Mouse (Mus musculus) MEL (cell line): ENCODE measurements around the gene Tfrc. TPM values are rescaled to one million over a fixed set of nuclear protein-coding genes. Genes with fewer than 3 reads are reported as not detected.

ENCODE experiments used
- DNase-seq: peaks from one replicate; pipeline ENCODE4 v3.0.0; 2011; ENCODE audit warnings: low read depth, low spot score
- H3K27ac ChIP-seq: 2 replicates; pipeline ENCODE4 v1.5.1; 2012; ENCODE audit warnings: low read depth, mild to moderate bottlenecking, control low read depth, low read length, moderate library complexity; ENCODE audit not compliant: control insufficient read depth
- H3K27me3 ChIP-seq, 2 experiments: fragments of 150-350 bp in 1 of 2; sonication (generic) in 1 of 2; 2 replicates each; pipeline ENCODE4 v1.6.1; 2012; ENCODE audit warnings: low read length in 2 of 2, mild to moderate bottlenecking in 2 of 2, improper control_type of control experiment in 1 of 2, moderate library complexity in 1 of 2; ENCODE audit not compliant: insufficient read depth in 2 of 2, control insufficient read depth in 1 of 2
- H3K36me3 ChIP-seq, 2 experiments: 2 replicates each; pipeline ENCODE4 v1.6.1; 2012 to 2014; ENCODE audit warnings: low read length in 2 of 2, improper control_type of control experiment in 1 of 2, inconsistent platforms in 1 of 2, mild to moderate bottlenecking in 1 of 2; ENCODE audit not compliant: insufficient read depth in 2 of 2, control insufficient read depth in 1 of 2
- H3K4me1 ChIP-seq, 2 experiments: fragments of 150-350 bp in 1 of 2; sonication (generic) in 1 of 2; 2 replicates each; pipeline ENCODE4 v1.6.1; 2012; ENCODE audit warnings: low read length in 2 of 2, improper control_type of control experiment in 1 of 2, mild to moderate bottlenecking in 1 of 2; ENCODE audit not compliant: insufficient read depth in 2 of 2, control insufficient read depth in 1 of 2
- H3K4me3 ChIP-seq, 2 experiments: fragments of 150-350 bp in 1 of 2; sonication (generic) in 1 of 2; 2 replicates each; pipeline ENCODE4 v1.5.1; 2012; ENCODE audit warnings: low read depth in 2 of 2, low read length in 2 of 2, mild to moderate bottlenecking in 2 of 2, moderate library complexity in 2 of 2, control low read depth in 1 of 2, improper control_type of control experiment in 1 of 2; ENCODE audit not compliant: control insufficient read depth in 1 of 2, insufficient read depth in 1 of 2
- H3K79me2 ChIP-seq: 2 replicates; pipeline ENCODE4 v1.6.1; 2012; ENCODE audit warnings: mild to moderate bottlenecking, low read length, moderate library complexity; ENCODE audit not compliant: control insufficient read depth, poor library complexity, insufficient read depth
- H3K9ac ChIP-seq: 2 replicates; pipeline ENCODE4 v1.6.1; 2012; ENCODE audit warnings: low read depth, mild to moderate bottlenecking, control low read depth, low read length, moderate library complexity; ENCODE audit not compliant: control insufficient read depth, poor library complexity, severe bottlenecking
- H3K9me3 ChIP-seq: fragments of 150-350 bp; sonication (generic); replicated peaks from 2 replicates; pipeline ENCODE4 v1.6.1; 2012; ENCODE audit warnings: mild to moderate bottlenecking, low read length, improper control_type of control experiment, moderate library complexity; ENCODE audit not compliant: insufficient read depth
- BHLHE40 ChIP-seq: IDR thresholded peaks from 2 replicates; pipeline ENCODE4 v1.6.1; 2012; ENCODE audit warnings: low read depth, mild to moderate bottlenecking, inconsistent platforms, low read length, improper control_type of control experiment, borderline replicate concordance
- CHD2 ChIP-seq: IDR thresholded peaks from 2 replicates; pipeline ENCODE4 v1.6.1; 2011; ENCODE audit warnings: low read length, improper control_type of control experiment
- CTCF ChIP-seq, 3 experiments: IDR thresholded peaks in 2 of 3; conservative IDR thresholded peaks in 1 of 3; 2 replicates each; pipeline ENCODE4 v1.5.1; 2011 to 2012; ENCODE audit warnings: low read length in 3 of 3, low read depth in 2 of 3, mild to moderate bottlenecking in 2 of 3, improper control_type of control experiment in 1 of 3, inconsistent platforms in 1 of 3, mixed read lengths in 1 of 3, moderate library complexity in 1 of 3; ENCODE audit not compliant: control insufficient read depth in 1 of 3, insufficient read depth in 1 of 3, poor library complexity in 1 of 3, severe bottlenecking in 1 of 3
- E2F4 ChIP-seq: IDR thresholded peaks from 2 replicates; pipeline ENCODE4 v1.6.1; 2011; ENCODE audit warnings: low read depth, low read length, improper control_type of control experiment, borderline replicate concordance
- ELF1 ChIP-seq: IDR thresholded peaks from 2 replicates; pipeline ENCODE4 v1.6.1; 2014; ENCODE audit warnings: low read depth, mild to moderate bottlenecking, inconsistent platforms, low read length, improper control_type of control experiment, moderate library complexity
- EP300 ChIP-seq, 2 experiments: IDR thresholded peaks; 2 replicates each; pipeline ENCODE4 v1.6.1; 2011; ENCODE audit warnings: improper control_type of control experiment in 2 of 2, low read length in 2 of 2, low read depth in 1 of 2, mild to moderate bottlenecking in 1 of 2
- ETS1 ChIP-seq: IDR thresholded peaks from 2 replicates; pipeline ENCODE4 v1.6.1; 2012; ENCODE audit warnings: low read depth, mild to moderate bottlenecking, inconsistent platforms, low read length, improper control_type of control experiment, moderate library complexity
- GABPA ChIP-seq: IDR thresholded peaks from 2 replicates; pipeline ENCODE4 v1.6.1; 2012; ENCODE audit warnings: low read depth, mild to moderate bottlenecking, inconsistent platforms, low read length, improper control_type of control experiment, moderate library complexity
- GATA1 ChIP-seq: IDR thresholded peaks from 2 replicates; pipeline ENCODE4 v1.6.1; 2011; ENCODE audit warnings: low read depth, low read length, improper control_type of control experiment
- HCFC1 ChIP-seq: IDR thresholded peaks from 2 replicates; pipeline ENCODE4 v1.6.1; 2012; ENCODE audit warnings: low read depth, mild to moderate bottlenecking, inconsistent platforms, low read length, improper control_type of control experiment, moderate library complexity
- KAT2A ChIP-seq: conservative IDR thresholded peaks from 2 replicates; pipeline ENCODE4 v1.6.1; 2012; ENCODE audit warnings: low read depth, low read length, improper control_type of control experiment, inconsistent platforms
- MAFK ChIP-seq: IDR thresholded peaks from 2 replicates; pipeline ENCODE4 v1.6.1; 2011; ENCODE audit warnings: low read depth, mild to moderate bottlenecking, low read length, improper control_type of control experiment, borderline replicate concordance
- MAX ChIP-seq: IDR thresholded peaks from 2 replicates; pipeline ENCODE4 v1.6.1; 2011; ENCODE audit warnings: low read length, improper control_type of control experiment
- MAZ ChIP-seq: IDR thresholded peaks from 2 replicates; pipeline ENCODE4 v1.6.1; 2012; ENCODE audit warnings: low read depth, mild to moderate bottlenecking, inconsistent platforms, low read length, improper control_type of control experiment
- MEF2A ChIP-seq: IDR thresholded peaks from 2 replicates; pipeline ENCODE4 v1.6.1; 2014; ENCODE audit warnings: low read depth, mild to moderate bottlenecking, inconsistent platforms, low read length, improper control_type of control experiment; ENCODE audit not compliant: poor library complexity, insufficient replicate concordance, severe bottlenecking; ENCODE audit errors: extremely low read depth
- MYC ChIP-seq: IDR thresholded peaks from 2 replicates; pipeline ENCODE4 v1.6.1; 2011; ENCODE audit warnings: low read depth, mild to moderate bottlenecking, low read length, improper control_type of control experiment, moderate library complexity
- NELFE ChIP-seq: IDR thresholded peaks from 2 replicates; pipeline ENCODE4 v1.6.1; 2011; ENCODE audit warnings: low read depth, low read length, improper control_type of control experiment
- POLR2AphosphoS2 ChIP-seq: IDR thresholded peaks from 2 replicates; pipeline ENCODE4 v1.6.1; 2011; ENCODE audit warnings: low read length, improper control_type of control experiment
- POLR2AphosphoS5 ChIP-seq: IDR thresholded peaks from 2 replicates; pipeline ENCODE4 v1.6.1; 2012; ENCODE audit warnings: low read depth, borderline replicate concordance, mild to moderate bottlenecking, inconsistent platforms, low read length, moderate library complexity, mixed read lengths
- RAD21 ChIP-seq: IDR thresholded peaks from 2 replicates; pipeline ENCODE4 v1.6.1; 2011; ENCODE audit warnings: mild to moderate bottlenecking, low read depth, low read length, improper control_type of control experiment
- SIN3A ChIP-seq: IDR thresholded peaks from 2 replicates; pipeline ENCODE4 v1.6.1; 2012; ENCODE audit warnings: low read length, improper control_type of control experiment, inconsistent platforms
- TAL1 ChIP-seq: IDR thresholded peaks from 2 replicates; pipeline ENCODE4 v1.6.1; 2012; ENCODE audit warnings: mild to moderate bottlenecking, inconsistent platforms, low read length, moderate library complexity, mixed read lengths
- TBP ChIP-seq: IDR thresholded peaks from 2 replicates; pipeline ENCODE4 v1.8.0; 2011; ENCODE audit warnings: low read depth, low read length, improper control_type of control experiment
- TCF12 ChIP-seq: IDR thresholded peaks from 2 replicates; pipeline ENCODE4 v1.6.1; 2014; ENCODE audit warnings: low read depth, mild to moderate bottlenecking, inconsistent platforms, low read length, improper control_type of control experiment, moderate library complexity
- UBTF ChIP-seq: IDR thresholded peaks from 2 replicates; pipeline ENCODE4 v1.6.1; 2012; ENCODE audit warnings: low read depth, mild to moderate bottlenecking, inconsistent platforms, low read length, improper control_type of control experiment, moderate library complexity, borderline replicate concordance; ENCODE audit not compliant: insufficient read depth
- USF1 ChIP-seq: IDR thresholded peaks from 2 replicates; pipeline ENCODE4 v1.6.1; 2014; ENCODE audit warnings: low read depth, mild to moderate bottlenecking, inconsistent platforms, low read length, improper control_type of control experiment, moderate library complexity
- USF2 ChIP-seq, 2 experiments: IDR thresholded peaks; 2 replicates each; pipeline ENCODE4 v1.6.1; 2011 to 2012; ENCODE audit warnings: improper control_type of control experiment in 2 of 2, low read length in 2 of 2, borderline replicate concordance in 1 of 2, inconsistent platforms in 1 of 2, low read depth in 1 of 2, mild to moderate bottlenecking in 1 of 2; ENCODE audit not compliant: insufficient read depth in 1 of 2
- ZC3H11A ChIP-seq: IDR thresholded peaks from 2 replicates; pipeline ENCODE4 v1.6.1; 2012; ENCODE audit warnings: low read depth, mild to moderate bottlenecking, inconsistent platforms, low read length, improper control_type of control experiment
- ZKSCAN1 ChIP-seq: IDR thresholded peaks from 2 replicates; pipeline ENCODE4 v1.6.1; 2012; ENCODE audit warnings: low read depth, mild to moderate bottlenecking, inconsistent platforms, low read length, improper control_type of control experiment, moderate library complexity
- ZMIZ1 ChIP-seq: IDR thresholded peaks from 2 replicates; pipeline ENCODE4 v1.6.1; 2012; ENCODE audit warnings: low read depth, mild to moderate bottlenecking, inconsistent platforms, low read length, improper control_type of control experiment, moderate library complexity
- ZNF384 ChIP-seq: IDR thresholded peaks from 2 replicates; pipeline ENCODE4 v1.6.1; 2012; ENCODE audit warnings: low read depth, mild to moderate bottlenecking, inconsistent platforms, low read length, improper control_type of control experiment
- polyA plus RNA-seq, 2 experiments: library from polyadenylated mRNA; stranded (reverse) in 1 of 2; unstranded in 1 of 2; fragments of >175 nt in 1 of 2; fragments of >200 nt in 1 of 2; gene quantifications; 2 replicates each; pipeline versions ENCODE4 v1.2.1 to v1.2.4; 2012; ENCODE audit warnings: low replicate concordance in 2 of 2, low read depth in 1 of 2; ENCODE audit not compliant: insufficient read length in 2 of 2, insufficient read depth in 1 of 2, missing spikeins in 1 of 2
- total RNA-seq: library from RNA; depleted of rRNA; stranded (reverse); fragments of 300-350 nt; gene quantifications from 2 replicates; pipeline ENCODE4 v1.2.3, GENCODE M21; 2012

The Tfrc gene
- total and polyA plus RNA-seq, 3 experiments, result 90.9 to 234 (median 106) TPM

DNA sequence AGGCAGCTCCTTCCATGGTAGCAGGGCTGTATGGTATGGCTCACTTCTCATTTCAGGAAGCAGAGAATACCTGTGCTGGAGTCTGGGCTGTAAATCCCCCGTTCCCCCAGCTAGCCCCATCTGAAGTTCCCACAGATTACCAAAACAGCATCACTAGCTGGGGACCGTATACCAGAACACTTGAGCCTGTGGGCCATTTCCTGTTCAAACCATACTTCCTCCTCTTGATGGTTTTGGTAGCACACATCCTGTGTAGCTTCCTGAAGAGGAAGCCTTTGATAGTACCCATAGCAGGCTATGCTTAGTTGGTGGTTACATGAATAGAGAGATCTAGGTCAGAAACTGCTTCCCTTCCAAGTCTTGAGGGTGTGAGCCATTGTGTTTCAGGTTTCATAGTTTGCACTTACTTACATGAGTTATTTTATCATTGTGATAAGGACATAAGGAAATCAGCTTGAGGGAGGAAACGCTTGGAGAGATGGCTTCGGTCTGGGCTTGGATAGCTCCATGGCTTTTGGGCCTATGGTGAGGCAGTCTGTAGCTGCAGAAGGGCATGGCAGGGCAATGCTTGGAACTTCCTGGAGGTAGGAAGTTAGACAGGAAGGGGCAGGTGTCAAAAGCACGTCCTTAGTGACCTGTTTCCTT is 42.4 kb downstream of the Tfrc start:
- H3K9me3 ChIP-seq, result no peaks in the 10 kb centered on the region
- peaks cover 2 to 13% of the 10 kb centered on the region in 2 experiments for H3K4me1 ChIP-seq
- peak overlapping the region; percentile 49; the same call in 1 of the 2 replicates for H3K27ac ChIP-seq
- H3K79me2 ChIP-seq, result peaks cover 13% of the 10 kb centered on the region; the same call in 1 of the 2 replicates
- H3K27me3 ChIP-seq, result no peaks in the 10 kb centered on the region
- no peak overlapping the region for H3K4me3 ChIP-seq
- peak; percentile 75 for DNase-seq
- no peak overlapping the region for H3K9ac ChIP-seq
- TF ChIP-seq USF1 (no peak), UBTF (no peak), ZNF384 (no peak), HCFC1 (0 out of 2 replicates have a peak, but pooled peaks have one; percentile 35), MAZ (no peak), RAD21 (no peak), TBP (no peak), POLR2AphosphoS2 (no peak), TCF12 (0 out of 2 replicates have a peak, but pooled peaks have one; percentile 3), ZKSCAN1 (no peak), ZC3H11A (no peak), MEF2A (no peak), TAL1 (no peak), KAT2A (no peak), POLR2AphosphoS5 (no peak), GATA1 (no peak), CHD2 (no peak), MYC (0 out of 2 replicates have a peak, but pooled peaks have one; percentile 26), GABPA (no peak), NELFE (no peak), ELF1 (peak; percentile 48; the same call in 1 of the 2 replicates), EP300 (IDR thresholded peaks at IDR 0.05; ENCODE audit: low read depth in 1 of 2, low read length in 2 of 2) (peak in 1 of 2 experiments; percentile 66; a peak in 1 of 4 replicates), ETS1 (0 out of 2 replicates have a peak, but pooled peaks have one; percentile 34), E2F4 (no peak), USF2 (IDR thresholded peaks at IDR 0.05; ENCODE audit: borderline replicate concordance in 1 of 2, insufficient read depth in 1 of 2, low read depth in 1 of 2, low read length in 2 of 2) (no peak), BHLHE40 (no peak), MAX (no peak), SIN3A (no peak), CTCF (IDR thresholded peaks at IDR 0.05 in 2 of 3, conservative IDR thresholded peaks at IDR 0.05 in 1 of 3; ENCODE audit: control insufficient read depth in 1 of 3, insufficient read depth in 1 of 3, low read depth in 2 of 3, low read length in 3 of 3, poor library complexity in 1 of 3, severe bottlenecking in 1 of 3) (no peak), MAFK (no peak), ZMIZ1 (no peak)
- TF ChIP-seq, all 39 proteins: peak for 6
- peaks cover 0 to 18% of the 10 kb centered on the region in 2 experiments; a peak in 2 of 4 replicates for H3K36me3 ChIP-seq
